Mouse (Mus musculus): ENCODE measurements around the gene Map3k13.

DNA sequence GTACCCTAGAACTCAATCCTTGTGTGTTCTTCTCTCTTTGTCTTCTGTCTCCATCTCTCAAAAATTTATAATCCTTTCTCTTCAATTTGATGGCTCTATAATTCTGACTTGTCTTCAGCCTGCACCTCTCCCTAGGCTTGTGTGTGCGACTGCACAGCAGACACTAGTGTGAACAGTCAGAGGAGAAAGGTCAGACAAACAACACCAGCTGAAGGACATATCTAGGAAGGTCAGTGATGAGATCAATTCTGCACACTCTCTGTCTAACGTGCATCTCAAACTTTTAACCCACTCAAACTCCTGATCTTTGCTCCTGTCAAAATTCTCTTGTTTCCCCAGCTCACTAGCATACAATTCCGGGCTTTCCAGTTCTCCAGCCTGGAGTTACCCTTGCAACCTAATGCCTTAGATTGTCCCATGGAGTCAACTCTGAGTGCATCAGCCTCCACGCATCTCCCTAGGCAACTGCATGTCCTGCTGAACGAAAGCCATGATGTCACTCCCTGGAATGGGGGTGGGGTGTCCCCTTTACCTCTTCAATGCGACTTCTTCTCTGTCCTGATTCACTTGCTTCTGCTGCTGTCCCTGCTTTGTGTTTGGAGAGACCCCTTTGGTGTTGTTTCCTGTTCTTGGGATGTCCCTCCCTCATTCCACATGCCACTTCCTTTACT, 19.2 kb downstream of the Map3k13 start:
- TF ChIP-seq MAX (IDR thresholded peaks at IDR 0.05; ENCODE audit: low read length) (no peak), POLR2A (IDR thresholded peaks at IDR 0.05; ENCODE audit: control insufficient read depth in 1 of 2, insufficient read depth in 1 of 2, low read depth in 1 of 2, low read length in 2 of 2, poor library complexity in 1 of 2) (no peak), CTCF (IDR thresholded peaks at IDR 0.05 in 2 of 3, conservative IDR thresholded peaks at IDR 0.05 in 1 of 3; ENCODE audit: control insufficient read depth in 1 of 3, insufficient read depth in 1 of 3, low read depth in 2 of 3, low read length in 3 of 3, poor library complexity in 1 of 3, severe bottlenecking in 1 of 3) (no peak), UBTF (IDR thresholded peaks at IDR 0.05; ENCODE audit: borderline replicate concordance, insufficient read depth, low read depth, low read length) (no peak), GATA1 (IDR thresholded peaks at IDR 0.05; ENCODE audit: low read depth, low read length) (no peak), TBP (IDR thresholded peaks at IDR 0.05; ENCODE audit: low read depth, low read length) (no peak), EP300 (IDR thresholded peaks at IDR 0.05; ENCODE audit: low read depth in 1 of 2, low read length in 2 of 2) (no peak), POLR2AphosphoS5 (IDR thresholded peaks at IDR 0.05; ENCODE audit: borderline replicate concordance, low read depth, low read length) (no peak), RCOR1 (IDR thresholded peaks at IDR 0.05; ENCODE audit: low read depth, low read length) (no peak), ZMIZ1 (IDR thresholded peaks at IDR 0.05; ENCODE audit: low read depth, low read length) (no peak), CHD1 (IDR thresholded peaks at IDR 0.05; ENCODE audit: low read depth, low read length) (no peak), E2F4 (IDR thresholded peaks at IDR 0.05; ENCODE audit: borderline replicate concordance, low read depth, low read length) (no peak), NELFE (IDR thresholded peaks at IDR 0.05; ENCODE audit: low read depth, low read length) (no peak), MAFK (IDR thresholded peaks at IDR 0.05; ENCODE audit: borderline replicate concordance, low read depth, low read length) (no peak)

All from MEL (cell line).